Mouse (Mus musculus) heart, postnatal 0 days (tissue): ENCODE data around the gene Lsm11. TPM values are rescaled to one million over a fixed set of nuclear protein-coding genes. Genes with fewer than 3 reads are reported as not detected.

Source experiments
- ATAC-seq: fragments of 200-750 bp; cut with Nextera tagmentation; 2 replicates; pipeline ENCODE4 v1.8.0; 2017; ENCODE audit warnings: low read depth, moderate number of reproducible peaks, moderate library complexity; ENCODE audit not compliant: insufficient read depth
- DNase-seq: peaks from one replicate; pipeline ENCODE4 v3.0.0-alpha.2; 2016; ENCODE audit warnings: low spot score
- H3K27ac ChIP-seq: fragments of 300-500 bp; sonication (generic); 2 replicates; pipeline ENCODE4 v1.5.1; 2014; ENCODE audit warnings: low read depth, mild to moderate bottlenecking
- H3K27me3 ChIP-seq: fragments of 300-500 bp; sonication (generic); 2 replicates; pipeline ENCODE4 v1.6.1; 2014; ENCODE audit warnings: low read length, mixed read lengths; ENCODE audit not compliant: control insufficient read depth, insufficient read depth
- H3K36me3 ChIP-seq: fragments of 300-500 bp; sonication (generic); replicated peaks from 2 replicates; pipeline ENCODE4 v1.6.1; 2014; ENCODE audit warnings: low read length, mixed read lengths; ENCODE audit not compliant: control insufficient read depth, insufficient read depth
- H3K4me1 ChIP-seq: fragments of 300-500 bp; sonication (generic); 2 replicates; pipeline ENCODE4 v1.6.1; 2014; ENCODE audit warnings: antibody characterized with exemption; ENCODE audit not compliant: control insufficient read depth, insufficient read depth
- H3K4me2 ChIP-seq: fragments of 300-500 bp; sonication (generic); 2 replicates; pipeline ENCODE4 v1.6.1; 2014; ENCODE audit warnings: low read depth, mild to moderate bottlenecking, low read length, moderate library complexity
- H3K4me3 ChIP-seq: fragments of 300-500 bp; sonication (generic); 2 replicates; pipeline ENCODE4 v1.5.1; 2014; ENCODE audit warnings: low read depth, low read length
- H3K9ac ChIP-seq: fragments of 300-500 bp; sonication (generic); replicated peaks from 2 replicates; pipeline ENCODE4 v1.6.1; 2014; ENCODE audit warnings: low read depth, low read length, mixed read lengths
- H3K9me3 ChIP-seq: fragments of 300-500 bp; sonication (generic); replicated peaks from 2 replicates; pipeline ENCODE4 v1.6.1; 2016; ENCODE audit warnings: low read length; ENCODE audit not compliant: control insufficient read depth
- CTCF ChIP-seq: IDR thresholded peaks from 2 replicates; pipeline ENCODE4 v1.5.1; 2016; ENCODE audit warnings: antibody characterized with exemption, control low read depth, low read depth
- EP300 ChIP-seq: IDR thresholded peaks from 2 replicates; pipeline ENCODE4 v1.6.1; 2016; ENCODE audit warnings: antibody characterized with exemption, low read depth
- WGBS: fragments of 180-500 bp; shearing (Covaris S2); extraction: QIAGEN DNeasy Blood & Tissue Kit; methylation state at CpG from one replicate; pipeline ENCODE4 v1.1.7; 2014; 5-methylcytosine and 5-hydroxymethylcytosine counted together
- polyA plus RNA-seq: library from polyadenylated mRNA; unstranded; fragments of >200 nt; fragmentation: Nextera tagmentation; extraction: Ambion mirVana; gene quantifications from 2 replicates; pipeline ENCODE4 v1.2.1, GENCODE M21; 2015
- total RNA-seq: library from RNA; depleted of rRNA; stranded (reverse); fragments of >200 nt; gene quantifications from 2 replicates; pipeline ENCODE4 v1.2.3, GENCODE M21; 2014; ENCODE audit warnings: low replicate concordance

The Lsm11 gene
- total and polyA plus RNA-seq, 2 experiments from 2014 or later: 3.4 to 13.5 TPM

GRCm38 (mm10) chr11:45927456-45927855 lies 17.3 kb downstream of the Lsm11 start:
- peaks cover 19% of the 10 kb centered on the region for H3K36me3 ChIP-seq
- TF ChIP-seq EP300: no peak
- TF ChIP-seq CTCF: no peak
- ATAC-seq: no peak
- H3K4me2 ChIP-seq: no peak overlapping the region
- no peak overlapping the region for H3K27ac ChIP-seq
- 43% methylated on average over 5 of the region's 5 CpGs for WGBS
- H3K9me3 ChIP-seq: no peaks in the 10 kb centered on the region
- no peak overlapping the region for H3K4me3 ChIP-seq
- no peak overlapping the region for H3K9ac ChIP-seq
- H3K4me1 ChIP-seq: no peaks in the 10 kb centered on the region
- H3K27me3 ChIP-seq: no peaks in the 10 kb centered on the region
- no peak for DNase-seq

GRCm38 (mm10) chr11:45926640-45927082 lies 18.1 kb downstream of the Lsm11 start:
- DNase-seq (peak; percentile 88), ATAC-seq (peak; percentile 84)
- H3K9ac ChIP-seq: no peak overlapping the region; the same call in 1 of the 2 replicates
- H3K4me2 ChIP-seq: peak overlapping the region; percentile 61
- H3K9me3 ChIP-seq: no peaks in the 10 kb centered on the region
- TF ChIP-seq CTCF (peak; percentile 79), EP300 (no peak)
- no peaks in the 10 kb centered on the region for H3K4me1 ChIP-seq
- no peak overlapping the region for H3K27ac ChIP-seq
- peaks cover 13% of the 10 kb centered on the region for H3K36me3 ChIP-seq
- peak overlapping the region; percentile 42 for H3K4me3 ChIP-seq
- H3K27me3 ChIP-seq: no peaks in the 10 kb centered on the region
- WGBS: 1% methylated on average over 9 of the region's 9 CpGs

DNA sequence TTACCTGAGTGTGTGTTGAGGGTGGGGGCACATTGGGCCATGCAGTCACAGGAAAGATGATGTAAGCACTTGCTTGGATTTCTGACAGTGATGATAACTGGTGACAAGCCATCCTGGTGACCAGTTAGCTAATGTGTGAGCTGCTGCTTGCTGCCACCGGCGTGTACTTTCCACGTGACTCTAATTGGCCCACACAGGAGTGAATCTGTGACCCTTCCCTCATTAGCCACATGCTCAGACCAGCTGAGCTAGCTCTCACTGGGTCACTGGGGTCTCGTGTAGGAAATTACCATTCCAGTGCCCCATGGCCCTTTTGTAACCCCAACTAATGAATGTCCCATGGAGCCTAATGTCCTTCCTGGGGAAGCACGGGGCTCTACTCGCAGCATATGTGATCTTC lies 19.3 kb downstream of the Lsm11 start:
- H3K9ac ChIP-seq: no peak overlapping the region
- no peaks in the 10 kb centered on the region for H3K27me3 ChIP-seq
- no peak overlapping the region for H3K27ac ChIP-seq
- H3K4me2 ChIP-seq: no peak overlapping the region
- TF ChIP-seq EP300 (no peak), CTCF (no peak)
- no peaks in the 10 kb centered on the region for H3K9me3 ChIP-seq
- no peaks in the 10 kb centered on the region for H3K4me1 ChIP-seq
- peaks cover 8% of the 10 kb centered on the region; the same call in 1 of the 2 replicates for H3K36me3 ChIP-seq
- no peak for DNase-seq
- WGBS: 71% methylated on average over 6 of the region's 6 CpGs
- no peak overlapping the region for H3K4me3 ChIP-seq
- no peak for ATAC-seq

- TF ChIP-seq EP300 (no peak), CTCF (no peak)
- DNase-seq: no peak
- Histone ChIP-seq H3K4me3 (no peak overlapping the region), H3K4me1 (no peaks in the 10 kb centered on the region), H3K36me3 (no peaks in the 10 kb centered on the region), H3K27me3 (no peaks in the 10 kb centered on the region), H3K27ac (no peak overlapping the region), H3K4me2 (no peak overlapping the region), H3K9ac (no peak overlapping the region), H3K9me3 (no peaks in the 10 kb centered on the region)
- WGBS: 26% methylated on average over 10 of the region's 10 CpGs
- no peak for ATAC-seq
These were observed 23.2 kb downstream of the Lsm11 start for GRCm38 (mm10) chr11:45921480-45921898.

GRCm38 (mm10) chr11:45921026-45921425 lies 23.7 kb downstream of the Lsm11 start:
- no peaks in the 10 kb centered on the region for H3K9me3 ChIP-seq
- TF ChIP-seq CTCF: no peak
- TF ChIP-seq EP300: no peak
- H3K27me3 ChIP-seq: no peaks in the 10 kb centered on the region
- H3K4me3 ChIP-seq: no peak overlapping the region
- H3K4me1 ChIP-seq: no peaks in the 10 kb centered on the region
- H3K36me3 ChIP-seq: no peaks in the 10 kb centered on the region
- DNase-seq (no peak), ATAC-seq (no peak)
- H3K4me2 ChIP-seq: no peak overlapping the region
- no peak overlapping the region for H3K9ac ChIP-seq
- WGBS: 62% methylated on average over 8 of the region's 8 CpGs
- no peak overlapping the region for H3K27ac ChIP-seq

- Histone ChIP-seq H3K36me3 (no peaks in the 10 kb centered on the region), H3K4me2 (no peak overlapping the region), H3K4me1 (no peaks in the 10 kb centered on the region), H3K9me3 (no peaks in the 10 kb centered on the region), H3K27ac (no peak overlapping the region), H3K9ac (no peak overlapping the region), H3K4me3 (no peak overlapping the region), H3K27me3 (no peaks in the 10 kb centered on the region)
- peak; percentile 56 for DNase-seq
- TF ChIP-seq EP300 (no peak), CTCF (no peak)
- 41% methylated on average over 4 of the region's 4 CpGs for WGBS
- peak; percentile 80 for ATAC-seq
These were observed 25.9 kb downstream of the Lsm11 start for GRCm38 (mm10) chr11:45918836-45919235.
